Mouse (Mus musculus): Measurements from ENCODE around the gene Acsf3. TPM values are rescaled to one million over a fixed set of nuclear protein-coding genes. Genes with fewer than 3 reads are reported as not detected.
A peak's percentile ranks its signal among the peaks of the same experiment; 100 is the strongest.

Acsf3 gene
- total RNA-seq (2015) = 4.3 and 5.0 TPM in 2 replicates
- 3.9 and 5.9 TPM in 2 replicates for total RNA-seq (2017)

DNA sequence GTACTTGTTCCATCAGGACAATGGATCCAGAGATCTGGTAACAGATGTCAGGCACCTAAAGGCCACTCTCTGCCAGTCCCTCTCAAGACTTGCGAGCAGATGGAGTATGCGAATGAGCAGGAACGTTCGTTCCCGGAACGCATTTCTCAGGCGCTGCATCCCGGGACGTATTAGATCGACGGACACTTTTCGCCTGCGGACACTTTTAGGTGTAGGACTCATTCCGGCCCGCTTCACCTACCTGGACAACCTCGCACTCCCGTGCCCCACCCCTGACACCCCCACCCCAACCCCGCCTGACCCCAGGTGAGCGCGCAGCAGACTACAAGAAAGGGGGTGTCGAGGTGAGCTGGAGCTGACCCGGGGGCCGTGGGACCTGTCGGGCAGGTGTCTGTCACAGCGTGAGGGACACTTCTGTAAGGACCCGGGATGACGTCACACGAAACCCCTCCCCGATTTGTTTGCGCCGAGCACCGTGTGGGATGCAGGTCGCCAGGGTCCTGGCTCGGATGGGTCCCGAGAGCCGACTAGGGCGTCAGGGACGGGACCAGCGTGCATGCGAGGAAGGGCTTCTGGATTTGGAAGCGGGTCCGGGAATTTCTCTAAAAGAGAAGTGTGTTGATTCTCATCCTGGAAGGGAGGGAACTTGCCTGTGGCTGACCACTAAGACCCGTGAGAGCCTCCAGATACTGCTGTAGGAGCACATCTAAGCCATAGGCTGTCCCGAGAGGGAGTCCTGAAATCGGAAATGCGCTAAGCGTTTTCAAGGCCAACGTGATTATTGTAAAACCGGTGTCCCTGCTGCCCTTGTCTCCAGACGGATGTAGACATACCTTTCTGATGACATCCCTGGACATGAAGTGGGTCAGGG is at the start of gene Acsf3:
Gene Acsf3, plus strand, starts transcription at position 202 of the 871 bp plus-strand sequence.
- peak; percentile 77 for ATAC-seq (ENCODE audit: poor library complexity, severe bottlenecking)

DNA sequence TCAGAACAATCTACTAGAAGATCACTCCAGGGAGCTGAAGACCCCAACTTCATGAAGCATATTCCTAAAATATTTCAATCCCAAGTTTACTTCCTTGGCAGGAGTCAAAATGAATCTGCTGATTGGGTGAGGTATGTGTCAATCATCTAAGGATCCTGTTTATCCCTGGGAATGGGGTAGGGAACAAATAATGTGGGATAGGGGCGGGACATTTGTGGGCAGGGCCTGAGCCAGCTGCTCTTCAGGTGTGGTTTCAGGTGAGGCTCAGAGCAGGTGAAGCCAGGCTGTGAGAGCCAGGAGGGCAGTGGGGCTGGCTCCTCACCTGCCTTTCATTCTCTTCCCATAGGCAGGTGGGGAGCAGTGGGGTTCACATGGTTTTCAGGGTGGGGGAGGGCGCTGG is 48.5 kb upstream of the Acsf3 start:
- no peak for ATAC-seq (ENCODE audit: poor library complexity, severe bottlenecking)

DNA sequence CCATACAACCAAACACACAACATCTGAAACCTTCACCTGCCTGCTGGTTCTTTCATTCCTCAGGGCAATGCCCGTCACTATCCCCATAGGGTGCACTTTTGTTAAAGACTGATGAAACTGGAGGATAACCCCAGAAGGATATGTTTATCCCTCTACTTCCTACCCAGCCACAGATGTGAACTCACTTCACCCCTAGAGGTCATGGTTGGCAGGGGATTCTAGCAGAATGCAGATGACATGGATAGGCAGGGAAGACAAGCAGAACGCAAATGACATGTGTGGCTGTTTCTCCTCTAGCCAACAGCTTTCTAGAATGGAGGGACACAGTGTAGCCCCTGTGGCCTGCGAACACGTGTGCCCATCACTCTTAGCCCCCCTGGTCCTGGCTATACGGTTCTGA is 47.9 kb upstream of the Acsf3 start:
- no peak for ATAC-seq (ENCODE audit: poor library complexity, severe bottlenecking)

DNA sequence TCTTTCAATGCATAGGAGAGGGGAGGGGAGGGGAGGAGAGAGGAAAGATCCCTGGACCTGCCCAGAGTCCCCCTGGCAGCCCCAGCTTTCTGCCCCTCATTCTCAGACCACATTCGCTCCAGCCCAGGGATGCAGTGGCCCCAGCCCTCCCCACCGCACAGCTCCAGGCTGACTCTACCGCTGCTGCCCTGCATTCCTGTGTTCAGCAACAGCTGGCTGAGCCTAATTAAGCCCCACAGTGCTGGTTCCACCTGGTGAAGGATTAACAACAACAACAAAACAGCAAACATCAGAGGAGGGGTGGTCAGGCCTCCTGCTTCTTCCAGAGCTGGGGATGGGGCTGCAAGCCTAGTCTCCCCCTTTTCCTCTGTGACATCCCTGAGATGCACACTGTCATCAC is 46.7 kb upstream of the Acsf3 start:
- no peak for ATAC-seq (ENCODE audit: poor library complexity, severe bottlenecking)

DNA sequence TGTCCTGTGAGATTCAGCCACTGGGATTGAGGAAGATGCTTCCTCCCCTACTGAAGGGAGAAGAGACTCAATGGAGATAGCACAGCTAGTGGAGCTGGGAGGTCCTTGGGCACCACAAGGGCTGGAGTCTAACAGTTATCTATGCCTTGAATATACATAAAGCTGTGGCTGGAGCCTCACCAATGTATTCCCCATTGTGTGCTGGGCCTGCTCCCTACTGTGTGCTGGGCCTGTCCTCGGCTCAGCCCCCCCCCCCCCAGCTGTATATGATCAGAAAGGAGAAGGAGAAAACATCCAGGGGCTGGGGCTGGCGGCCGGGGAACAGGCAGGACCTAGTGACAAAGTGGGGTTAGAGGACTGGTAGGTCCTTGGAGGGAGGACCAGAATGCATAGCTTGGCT is 40.2 kb upstream of the Acsf3 start:
- ATAC-seq (ENCODE audit: poor library complexity, severe bottlenecking) = no peak

DNA sequence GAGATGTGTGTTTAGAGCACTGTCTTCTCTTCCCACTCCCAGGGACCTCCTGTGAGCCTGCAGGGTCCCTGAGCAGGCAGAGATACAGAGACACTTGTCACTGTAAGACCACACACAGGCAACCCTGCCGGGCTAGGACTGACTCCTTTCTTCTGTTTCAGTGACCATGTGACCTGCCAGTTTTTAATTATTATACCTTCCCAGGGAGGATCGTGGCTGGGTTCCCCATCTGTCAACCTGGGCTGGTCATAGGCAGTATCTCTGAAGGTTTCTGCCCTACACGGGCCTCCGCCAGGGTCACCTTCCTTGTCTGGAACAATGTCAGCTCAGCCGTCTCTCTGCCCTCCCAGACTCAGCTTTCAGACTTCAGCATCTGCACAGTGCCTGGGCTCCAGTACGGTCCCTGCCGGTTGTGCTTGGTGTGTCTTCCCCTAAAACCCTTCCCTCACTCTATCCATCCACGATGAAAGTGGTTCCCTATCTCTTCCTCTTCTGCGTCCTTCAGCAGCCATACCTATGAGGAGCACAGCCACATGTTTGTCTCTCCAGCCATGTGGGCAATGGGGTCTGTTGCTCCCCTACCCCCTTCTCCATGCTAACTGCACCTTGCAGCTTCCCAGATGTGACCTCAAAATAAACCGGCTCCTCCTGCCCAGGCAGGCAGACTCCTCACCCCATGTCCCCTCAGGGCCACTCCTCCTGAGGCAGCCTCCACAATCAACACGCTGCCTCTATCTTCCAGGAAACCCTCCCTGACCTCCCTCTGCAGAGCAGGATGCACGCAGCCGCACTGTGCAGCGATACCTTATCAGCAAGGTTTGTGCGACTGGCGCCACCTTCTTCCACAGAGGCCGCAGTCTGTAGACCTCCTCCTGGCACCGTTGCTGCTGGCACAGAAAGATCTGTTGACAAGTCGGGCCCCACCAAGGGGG is 39.5 kb upstream of the Acsf3 start:
- peak; percentile 68 for ATAC-seq (ENCODE audit: poor library complexity, severe bottlenecking)

DNA sequence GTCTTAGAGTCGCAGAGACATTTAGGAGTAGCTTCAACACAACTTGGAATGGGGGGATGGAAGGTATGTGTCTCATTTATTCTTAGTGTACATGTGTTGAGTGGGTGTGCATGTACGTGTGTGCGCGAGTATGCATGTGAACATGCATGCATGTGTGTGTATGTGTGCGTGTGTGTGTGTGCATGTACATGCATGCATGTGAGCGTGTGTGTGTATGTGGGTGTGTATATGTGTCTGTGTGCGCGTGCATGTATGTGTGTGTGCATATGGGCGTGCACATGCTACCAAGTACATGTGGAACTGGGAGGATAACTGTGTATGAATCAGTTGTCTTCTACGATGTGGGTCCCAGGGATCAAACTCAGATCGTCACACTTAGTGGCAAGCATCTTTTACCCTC is 38.7 kb upstream of the Acsf3 start:
- ATAC-seq (ENCODE audit: poor library complexity, severe bottlenecking) = no peak

DNA sequence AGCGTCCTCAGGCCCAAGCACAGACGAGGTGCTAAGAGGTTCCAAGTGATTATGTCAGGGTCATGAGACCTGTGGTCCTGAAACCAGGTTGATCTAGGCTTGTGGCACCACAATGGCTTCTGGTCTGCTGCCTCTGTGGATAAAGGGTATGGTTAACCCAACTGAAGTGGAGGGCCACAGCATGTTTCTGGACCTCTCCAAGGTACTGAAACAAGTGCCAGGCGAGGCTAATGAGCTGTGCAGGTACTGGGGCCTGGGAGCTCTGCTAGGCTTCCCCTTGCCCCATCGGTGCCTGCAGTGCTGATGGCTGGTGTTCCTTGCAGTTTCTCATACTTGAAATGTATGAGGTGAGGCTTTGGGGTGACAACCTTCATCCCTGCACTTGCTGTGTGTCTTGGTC is 38.2 kb upstream of the Acsf3 start:
- no peak for ATAC-seq (ENCODE audit: poor library complexity, severe bottlenecking)

DNA sequence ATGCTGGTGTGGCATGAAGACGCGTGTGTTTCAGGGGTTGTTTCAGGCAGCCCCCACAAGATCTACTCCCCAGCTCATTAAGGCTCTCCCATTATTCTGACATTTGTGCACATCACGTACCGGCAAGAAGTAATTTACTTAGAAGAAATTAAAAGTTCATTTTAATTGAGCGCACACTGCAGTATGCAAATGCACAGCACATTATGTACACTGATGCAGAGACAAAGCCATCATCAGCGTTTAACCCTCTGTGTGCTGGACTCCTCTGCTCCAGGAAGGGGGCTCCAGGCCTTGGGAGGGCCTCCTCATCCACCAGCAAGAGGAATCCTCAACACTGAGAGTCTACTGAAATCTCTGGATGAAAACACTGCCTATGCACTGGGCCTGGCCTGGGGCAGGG is 37.4 kb upstream of the Acsf3 start:
- ATAC-seq (ENCODE audit: poor library complexity, severe bottlenecking) = no peak

DNA sequence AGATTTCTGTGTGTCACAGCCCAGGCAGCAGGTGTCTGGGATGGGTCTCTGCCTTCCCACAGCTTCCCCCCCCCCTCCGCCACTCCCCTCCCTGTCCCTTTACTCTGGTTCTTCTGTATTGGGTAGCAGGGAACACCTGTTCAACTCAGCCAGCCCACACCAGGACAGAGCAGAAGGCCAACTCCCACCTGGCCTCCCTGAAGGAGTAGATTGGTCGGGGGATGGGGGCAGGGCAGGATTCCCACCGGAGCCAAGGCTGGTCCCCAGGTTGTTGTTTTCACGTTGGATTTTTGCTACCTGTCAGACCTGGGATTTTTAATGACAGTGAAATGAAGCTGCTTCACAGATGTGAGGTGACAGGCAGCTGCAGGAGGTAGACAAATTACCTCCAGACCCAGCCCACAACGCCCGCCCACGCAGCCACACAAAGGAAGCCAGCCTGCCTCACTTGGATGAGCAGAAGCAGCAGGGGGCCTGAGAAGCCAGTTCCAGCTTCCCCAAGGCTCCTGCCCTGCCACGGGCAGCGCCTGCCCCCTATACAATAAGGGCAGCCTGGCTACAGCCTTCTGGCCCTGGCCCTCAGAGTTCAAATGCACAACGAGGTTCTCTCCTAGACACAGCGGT is 36.1 kb upstream of the Acsf3 start:
- ATAC-seq (ENCODE audit: poor library complexity, severe bottlenecking) = no peak

DNA sequence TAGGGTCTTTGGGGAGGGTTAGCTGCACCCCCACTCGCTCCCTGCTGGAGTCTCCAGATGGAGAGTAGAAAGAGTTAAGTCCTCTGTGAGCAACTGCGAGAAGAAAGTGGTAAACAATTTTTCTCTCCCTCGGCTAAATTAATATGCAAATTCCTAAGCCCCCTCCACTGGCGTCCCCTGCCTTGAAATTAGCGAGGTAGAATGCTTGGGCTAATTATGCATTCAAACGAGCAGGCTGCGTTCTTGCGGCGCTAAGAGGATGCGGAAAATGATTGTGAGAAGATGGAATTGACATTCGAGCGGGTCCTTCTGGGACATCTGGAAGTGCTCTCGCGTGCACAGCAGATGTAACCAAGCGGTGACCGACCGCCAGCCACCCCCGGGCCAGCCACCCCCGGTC is 32.8 kb upstream of the Acsf3 start:
- no peak for ATAC-seq (ENCODE audit: poor library complexity, severe bottlenecking)

DNA sequence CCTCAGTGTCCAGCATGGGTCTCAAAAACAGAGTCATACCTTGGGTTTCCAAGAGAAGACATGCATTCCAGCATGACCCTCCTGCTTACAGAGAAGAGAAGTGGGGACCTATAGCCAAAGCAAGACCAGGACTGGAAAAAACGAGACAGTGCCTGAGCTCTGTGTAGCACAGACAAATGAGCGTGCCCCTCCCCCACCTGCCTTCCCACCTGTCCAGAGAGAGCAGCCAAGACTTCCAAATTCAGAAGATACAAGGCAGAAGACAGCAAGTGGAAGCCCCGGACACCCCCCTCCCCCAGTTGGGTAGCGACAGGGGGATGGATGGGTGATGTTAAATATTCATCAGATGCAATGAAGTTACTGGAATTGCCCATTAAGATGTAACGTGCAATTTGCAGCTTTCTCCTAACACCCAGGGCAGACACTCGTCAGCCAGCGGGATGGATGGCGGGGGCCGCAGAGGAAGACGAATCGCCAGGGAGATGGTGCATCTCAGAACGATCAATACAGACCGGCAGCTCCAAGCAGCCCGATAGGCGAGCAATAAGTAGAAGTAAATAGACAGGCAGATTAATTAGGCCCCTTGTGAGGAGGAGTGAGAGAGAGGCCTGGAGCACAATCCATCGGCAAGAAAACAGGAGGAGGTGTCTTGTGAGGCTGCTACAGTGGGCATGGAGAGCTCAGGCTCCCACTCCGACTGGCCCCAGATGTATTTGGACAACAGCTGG is 30.1 kb upstream of the Acsf3 start:
- no peak for ATAC-seq (ENCODE audit: poor library complexity, severe bottlenecking)

DNA sequence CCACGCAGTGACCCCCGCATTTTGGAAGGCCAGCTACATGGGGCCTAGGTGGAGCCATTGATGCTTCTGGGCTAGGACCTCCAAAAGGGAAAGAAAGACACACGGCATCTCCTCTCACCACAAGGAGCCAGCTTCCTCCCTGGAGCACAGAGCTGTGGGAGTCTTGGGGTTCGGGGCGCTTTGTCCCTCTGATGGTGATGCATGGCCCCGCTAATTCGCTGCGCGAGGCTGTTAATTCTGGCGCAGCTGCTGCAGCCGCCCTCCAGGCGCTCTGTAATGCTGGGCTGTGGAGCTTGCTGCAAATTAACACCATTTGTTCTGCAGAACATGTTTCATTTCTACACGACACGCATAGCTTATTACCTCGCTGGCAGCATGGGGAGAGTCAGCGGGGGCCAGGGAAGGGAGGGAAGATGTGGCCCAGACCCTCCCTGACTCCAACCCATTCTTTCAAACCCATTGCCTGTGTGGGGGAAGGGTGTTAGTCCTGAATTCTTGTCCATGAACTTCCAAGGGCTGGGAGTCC is 29.5 kb upstream of the Acsf3 start:
- ATAC-seq (ENCODE audit: poor library complexity, severe bottlenecking) = no peak

DNA sequence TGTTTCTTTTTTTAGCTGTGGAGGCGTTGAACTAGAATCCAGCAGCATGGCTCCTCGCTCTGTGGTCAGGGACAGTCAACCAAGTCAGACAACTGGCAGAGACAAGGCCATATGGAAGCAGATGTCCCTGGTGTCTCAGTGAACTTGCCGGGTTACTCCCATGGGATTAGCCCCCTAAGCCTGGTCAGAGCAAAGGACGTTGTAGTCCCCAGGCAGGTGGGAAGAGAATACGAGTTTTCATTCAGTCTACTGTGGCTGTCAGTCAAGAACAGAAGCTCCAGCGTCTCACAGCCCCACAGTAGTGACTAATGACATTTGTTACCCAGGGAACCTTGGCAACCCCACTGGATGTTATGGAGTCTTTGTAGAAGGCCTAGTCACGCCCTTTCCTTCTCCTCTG is 28.8 kb upstream of the Acsf3 start:
- ATAC-seq (ENCODE audit: poor library complexity, severe bottlenecking) = no peak

DNA sequence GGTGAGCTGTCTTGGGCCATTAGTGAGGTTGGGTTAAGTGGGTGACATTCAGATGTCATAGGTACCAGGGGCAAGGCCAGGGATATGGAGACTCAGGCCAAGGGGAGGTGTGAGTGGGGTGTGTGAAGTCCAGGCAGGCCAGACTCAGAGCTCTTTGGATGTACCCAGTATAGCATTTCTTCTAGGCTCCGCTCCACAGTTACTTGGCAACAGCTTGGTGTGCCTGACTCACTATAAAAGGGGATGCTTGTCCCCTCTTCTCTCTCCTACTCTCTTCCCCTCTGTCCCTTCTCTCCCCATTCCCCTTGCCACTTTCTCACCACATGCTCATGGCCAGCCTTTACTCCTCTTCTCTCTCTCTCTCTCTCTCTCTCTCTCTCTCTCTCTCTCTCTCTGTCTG is 27.5 kb upstream of the Acsf3 start:
- ATAC-seq (ENCODE audit: poor library complexity, severe bottlenecking) = no peak

DNA sequence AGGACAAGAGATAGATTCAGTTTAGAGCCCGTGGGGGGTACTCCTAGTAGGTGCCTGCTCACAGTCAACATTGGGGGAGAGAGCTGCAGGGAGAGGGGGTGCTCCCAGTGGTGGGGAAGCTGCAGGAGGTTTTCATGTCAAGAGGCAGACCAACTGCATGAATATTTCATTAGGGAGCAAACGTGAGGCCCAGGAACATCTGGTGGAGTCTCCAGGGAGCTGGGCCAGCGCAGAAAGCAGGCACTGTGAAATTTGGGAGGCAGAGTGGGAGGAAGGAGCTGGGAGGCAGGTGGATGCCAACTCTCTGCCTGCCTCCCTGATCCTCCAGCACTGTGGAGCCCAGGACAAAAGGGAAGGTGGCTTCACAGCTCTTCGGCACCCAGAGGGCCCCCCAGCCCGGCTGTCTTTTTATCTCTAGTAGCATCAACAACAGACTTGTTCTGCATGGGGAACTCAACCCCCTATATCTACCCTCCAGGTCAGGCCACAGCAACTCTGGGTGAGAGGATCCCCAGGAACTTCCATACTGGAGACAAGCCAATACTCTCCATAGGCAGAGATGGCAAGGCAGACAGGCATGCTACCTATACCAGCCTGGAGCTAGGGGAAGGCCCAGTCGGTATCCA is 25.8 kb upstream of the Acsf3 start:
- ATAC-seq (ENCODE audit: poor library complexity, severe bottlenecking) = no peak

DNA sequence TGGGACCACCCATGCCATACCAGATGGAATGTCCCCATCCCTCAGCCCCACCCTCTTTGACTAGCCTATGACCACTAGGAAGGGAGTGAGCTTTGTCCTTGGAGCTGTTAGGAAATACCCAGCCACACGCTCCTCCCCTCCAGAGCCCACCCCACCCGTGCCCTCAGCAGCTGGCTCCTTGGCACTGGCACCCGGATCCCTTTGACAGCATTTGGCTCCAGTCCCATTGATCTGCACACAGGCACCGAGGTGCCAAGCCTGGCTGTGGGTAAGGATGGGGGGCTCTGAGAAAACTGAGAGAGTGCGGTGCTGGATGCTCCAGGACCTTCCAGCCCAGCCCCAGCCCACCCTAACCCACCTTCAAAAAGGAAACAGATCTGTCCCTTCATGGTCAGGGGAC is 23.9 kb upstream of the Acsf3 start:
- ATAC-seq (ENCODE audit: poor library complexity, severe bottlenecking) = no peak

DNA sequence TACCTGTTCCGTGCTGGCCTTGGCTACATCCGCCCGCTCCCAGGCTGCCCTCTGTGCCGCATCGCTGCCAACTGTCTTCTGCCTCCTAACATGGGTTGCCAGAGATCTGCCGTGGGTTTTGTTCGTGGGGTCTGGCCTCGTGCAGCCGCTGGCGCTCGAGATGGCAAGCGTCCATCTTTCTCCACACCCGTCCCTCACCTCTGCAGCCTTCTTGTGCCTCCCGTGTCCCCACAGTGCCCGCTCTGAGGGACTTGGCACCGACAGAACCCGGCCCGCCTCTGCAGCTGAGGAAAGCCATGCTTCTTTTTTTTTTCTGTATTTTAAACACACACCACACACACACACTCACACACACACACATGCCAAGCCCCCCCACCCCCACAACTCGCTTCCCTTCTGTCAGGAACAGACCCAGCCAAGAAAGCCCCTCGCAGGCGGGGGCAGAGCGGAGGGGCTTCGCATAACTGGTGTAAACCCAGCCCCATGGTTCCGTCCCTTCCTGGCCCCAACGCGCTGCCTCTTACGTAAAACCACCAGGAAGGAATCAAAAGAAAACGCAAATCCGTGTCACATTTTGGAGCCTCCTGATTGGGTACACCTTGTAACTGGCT is 23.1 kb upstream of the Acsf3 start:
- no peak for ATAC-seq (ENCODE audit: poor library complexity, severe bottlenecking)

DNA sequence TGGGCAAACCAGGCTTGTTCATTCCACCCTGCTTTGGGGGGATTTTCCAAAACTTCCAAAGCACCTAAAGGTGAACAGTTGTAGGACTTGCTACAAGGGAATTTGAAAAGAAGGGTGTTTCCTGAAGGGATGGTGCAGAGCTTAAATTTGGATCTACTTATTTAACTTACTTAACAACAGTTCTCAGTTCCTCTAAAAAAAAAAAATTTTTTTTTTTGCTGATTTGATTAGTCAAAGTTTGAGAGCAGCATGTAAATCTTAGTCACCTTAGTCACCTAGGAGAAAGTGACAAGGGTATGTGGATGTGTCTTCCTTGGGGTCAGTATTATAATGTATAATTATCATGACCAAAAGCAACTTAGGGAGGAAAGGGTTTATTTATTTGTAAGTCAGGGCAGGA is 16.7 kb upstream of the Acsf3 start:
- no peak for ATAC-seq (ENCODE audit: poor library complexity, severe bottlenecking)

DNA sequence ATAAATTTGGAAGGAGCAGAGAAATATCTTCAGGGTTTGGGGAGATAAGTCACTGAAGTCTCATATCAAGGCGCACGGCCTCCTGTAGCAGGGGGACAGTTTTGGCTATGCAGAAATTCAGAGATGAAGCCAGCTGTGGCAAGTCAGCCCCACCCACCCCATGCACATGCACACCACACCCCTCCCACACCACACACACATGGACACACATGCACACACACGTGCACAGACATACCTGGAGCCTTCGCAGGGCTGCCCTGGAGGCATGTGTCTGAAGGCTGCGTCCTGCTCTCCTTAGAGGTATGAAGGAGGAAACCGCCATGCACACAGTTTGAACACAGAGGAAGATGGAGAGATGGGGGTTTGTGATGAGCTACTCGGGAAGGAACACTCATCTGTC is 15.2 kb upstream of the Acsf3 start:
- no peak for ATAC-seq (ENCODE audit: poor library complexity, severe bottlenecking)

Data from megakaryocyte, adult 5-6 weeks (primary cell).